Mouse (Mus musculus): ENCODE measurements around the gene Rfc5.
A peak's percentile ranks its signal among the peaks of the same experiment; 100 is the strongest.

Gene Rfc5

GRCm38 (mm10) chr5:117374372-117375049 is 14.3 kb downstream of the Rfc5 start:
- DNase-seq: no peak

DNA sequence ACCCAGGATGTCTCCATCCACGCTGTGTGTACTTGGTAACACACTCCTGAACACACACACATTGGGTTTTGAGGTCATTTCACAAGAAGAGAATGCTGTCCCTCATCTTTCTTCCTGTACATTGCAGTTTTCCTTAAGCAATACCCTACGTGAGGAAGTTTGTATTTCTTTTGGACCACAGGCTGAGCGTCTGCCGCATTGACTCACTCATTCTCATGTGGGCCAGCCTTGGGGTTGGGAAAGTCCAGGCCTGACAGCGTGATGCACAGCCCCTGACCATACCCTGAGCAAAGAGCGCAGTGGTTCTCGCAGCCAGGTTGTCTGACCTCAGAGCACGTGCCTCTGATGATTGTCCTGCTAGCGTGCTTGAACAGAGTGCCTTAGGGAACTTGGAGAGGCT is 15.4 kb downstream of the Rfc5 start:
- no peak for DNase-seq

GRCm38 (mm10) chr5:117370592-117370991 is 18.3 kb downstream of the Rfc5 start:
- DNase-seq: no peak

DNA sequence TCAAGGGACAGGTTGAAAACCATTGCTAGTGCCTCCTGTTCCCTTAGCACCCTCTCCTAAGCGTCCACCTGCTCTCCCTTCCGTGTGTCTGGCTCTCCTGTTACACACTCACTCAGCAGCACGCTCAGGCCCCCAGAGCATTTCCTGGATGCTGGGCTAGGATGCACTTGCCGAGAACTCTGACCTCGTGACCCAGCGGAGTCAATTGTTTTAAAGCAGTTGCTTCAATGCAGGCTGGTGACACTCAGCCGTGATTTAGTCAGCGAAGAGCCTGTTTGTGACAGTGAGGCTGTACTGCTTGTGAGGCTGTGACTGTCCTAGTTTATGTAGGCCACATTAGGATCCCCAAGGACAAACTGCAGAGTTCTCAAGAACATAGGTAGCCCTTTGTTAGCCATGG is 21.6 kb downstream of the Rfc5 start:
- DNase-seq: no peak

DNA sequence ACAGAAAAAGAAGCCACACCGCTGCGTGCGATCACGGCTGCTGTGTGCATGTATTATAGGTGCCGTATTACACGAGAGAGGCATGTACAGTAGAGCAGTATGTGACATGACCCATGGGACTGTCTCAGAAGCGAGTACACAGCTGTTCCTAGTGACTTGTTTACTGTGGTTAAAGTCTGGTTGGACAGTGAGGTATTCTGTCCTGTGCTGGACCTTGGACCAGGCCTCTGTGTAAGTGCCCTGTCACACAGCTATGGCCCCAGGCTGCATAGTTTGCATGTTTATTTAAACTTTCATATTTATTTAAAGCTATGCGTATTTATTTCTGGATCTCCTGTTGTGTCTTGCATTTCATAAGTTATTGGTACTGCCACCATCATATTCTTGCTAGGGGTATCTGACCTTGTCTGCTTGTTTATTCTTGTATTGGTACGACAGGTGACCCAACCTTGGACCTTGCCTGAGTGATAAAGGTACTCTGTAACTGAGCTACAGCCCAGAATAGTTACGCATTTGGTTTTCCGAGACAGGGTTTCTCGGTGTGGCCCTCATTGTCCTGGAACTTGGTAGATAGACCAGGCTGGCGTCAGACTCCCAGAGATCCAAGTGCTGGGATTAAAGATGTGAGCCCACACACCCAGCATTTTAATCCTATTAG is 22.8 kb downstream of the Rfc5 start:
- DNase-seq: no peak

GRCm38 (mm10) chr5:117364821-117365220 is 24.0 kb downstream of the Rfc5 start:
- no peak for DNase-seq

- DNase-seq: no peak
These were observed 25.6 kb downstream of the Rfc5 start for GRCm38 (mm10) chr5:117363066-117363782.

DNA sequence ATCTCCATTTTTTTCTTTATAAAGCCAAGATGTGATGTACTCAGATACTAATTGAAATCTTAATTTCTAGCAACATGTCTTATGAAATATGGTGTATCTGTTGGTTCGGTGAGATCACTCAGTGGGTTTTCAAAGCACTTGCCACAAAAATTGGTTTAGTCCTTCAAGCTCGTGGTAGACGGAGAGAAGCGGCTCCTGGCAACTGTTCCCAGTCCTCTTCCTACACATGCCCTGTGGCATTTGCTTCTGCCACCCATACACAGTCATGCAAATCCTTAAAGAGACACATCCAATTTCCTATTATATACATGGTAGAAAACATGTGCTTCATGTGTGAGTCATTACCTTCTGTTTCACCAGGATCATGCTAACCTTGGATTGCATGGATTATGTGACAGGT is 27.3 kb downstream of the Rfc5 start:
- DNase-seq: no peak

DNA sequence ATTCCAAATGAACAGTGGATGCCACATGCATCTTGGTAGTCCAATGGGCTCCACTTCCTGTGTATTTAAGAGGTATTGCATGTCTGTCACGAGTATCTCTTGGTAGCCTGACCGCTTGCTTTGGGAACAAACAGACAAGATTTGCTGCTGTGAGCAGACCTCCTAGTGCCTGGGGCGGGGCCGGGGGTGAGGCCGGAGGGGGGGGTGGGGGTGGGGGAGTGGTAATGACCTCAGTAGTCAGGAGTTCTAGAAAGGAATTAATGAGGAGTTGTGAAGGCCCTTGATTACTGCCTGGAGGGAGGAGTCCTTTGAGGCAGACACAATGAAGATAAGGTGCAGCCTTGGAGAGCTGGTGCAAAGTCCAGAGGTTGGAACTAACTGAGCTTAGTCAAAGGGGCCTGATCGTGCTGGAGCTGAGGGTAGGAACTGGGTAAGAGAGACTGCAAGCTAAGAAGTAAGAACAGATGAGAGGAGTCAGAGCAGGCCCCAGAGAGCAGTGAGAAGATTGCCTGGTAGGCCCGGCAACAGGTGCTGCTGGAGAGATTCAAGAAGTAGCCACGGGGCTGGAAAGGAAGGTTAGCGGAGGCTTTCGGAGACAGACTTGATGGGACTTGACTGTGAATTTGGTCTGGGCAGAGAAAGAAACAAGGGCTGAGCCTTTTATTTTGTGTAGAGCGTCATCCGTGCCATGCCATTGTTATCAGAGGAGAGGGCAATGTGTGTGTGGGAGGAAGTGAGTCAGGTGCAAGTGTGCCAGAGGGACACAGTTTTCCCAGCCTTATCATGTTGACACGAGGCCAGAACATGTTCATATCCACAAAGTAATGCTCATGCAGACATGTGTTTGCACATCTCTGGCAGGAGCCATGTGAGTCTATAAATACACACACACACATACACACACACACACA is 28.0 kb downstream of the Rfc5 start:
- no peak for DNase-seq

GRCm38 (mm10) chr5:117360228-117360515 is 28.7 kb downstream of the Rfc5 start:
- no peak for DNase-seq

DNA sequence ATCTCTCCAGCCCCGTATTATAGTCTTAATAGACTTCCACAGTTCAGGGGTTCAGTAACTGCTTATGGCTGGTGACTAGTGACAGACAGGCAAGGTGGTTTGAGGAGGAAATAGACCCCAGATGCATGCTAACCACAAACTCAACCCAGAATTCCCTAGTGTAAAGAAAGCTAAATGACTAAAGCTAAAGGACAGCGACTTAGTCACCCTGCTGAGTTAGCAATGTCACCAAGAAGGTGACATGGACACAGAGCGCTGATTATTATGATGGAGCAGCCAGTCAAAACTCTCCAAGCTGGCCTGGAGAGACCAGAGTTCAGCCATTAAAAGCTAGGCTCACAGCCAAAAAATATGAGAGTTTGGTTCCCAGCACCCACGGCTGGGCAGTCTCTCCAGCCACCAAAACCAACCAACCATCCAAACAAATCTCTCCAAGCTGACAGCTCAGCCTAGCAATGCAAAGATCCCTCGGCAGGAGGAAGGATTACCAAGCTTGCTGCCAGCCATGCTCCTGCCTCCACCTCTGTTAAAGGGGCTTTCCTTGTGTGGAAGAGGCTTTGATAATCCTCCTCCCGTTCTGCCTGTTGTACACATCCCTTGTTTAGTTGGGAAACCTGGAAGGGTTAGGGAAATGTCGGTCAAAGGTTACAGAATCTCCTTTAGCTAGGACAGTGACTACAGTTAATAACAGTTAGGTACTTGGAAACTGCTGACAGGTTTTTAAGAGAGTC is 29.2 kb downstream of the Rfc5 start:
- no peak for DNase-seq

GRCm38 (mm10) chr5:117358725-117359124 is 30.1 kb downstream of the Rfc5 start:
- peak; percentile 42 for DNase-seq

DNA sequence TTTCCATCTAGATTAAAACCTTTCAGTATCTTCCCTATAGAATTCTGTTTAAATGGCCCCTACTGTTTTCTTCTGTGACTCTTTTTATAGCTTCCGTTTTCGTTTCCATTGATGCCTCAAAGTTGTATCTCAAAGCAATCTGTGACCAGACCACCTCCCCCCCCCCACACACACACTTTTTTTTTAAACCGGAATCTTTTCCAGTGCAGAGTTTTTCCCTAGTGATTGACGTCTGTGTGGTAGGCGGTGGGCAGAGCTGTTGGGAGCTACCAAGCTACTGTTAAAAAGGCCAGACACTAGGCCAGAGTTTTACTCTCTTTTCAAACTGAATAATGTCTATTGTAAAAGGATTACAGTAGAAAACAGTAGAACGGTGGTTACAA is 30.6 kb downstream of the Rfc5 start:
- no peak for DNase-seq

DNA sequence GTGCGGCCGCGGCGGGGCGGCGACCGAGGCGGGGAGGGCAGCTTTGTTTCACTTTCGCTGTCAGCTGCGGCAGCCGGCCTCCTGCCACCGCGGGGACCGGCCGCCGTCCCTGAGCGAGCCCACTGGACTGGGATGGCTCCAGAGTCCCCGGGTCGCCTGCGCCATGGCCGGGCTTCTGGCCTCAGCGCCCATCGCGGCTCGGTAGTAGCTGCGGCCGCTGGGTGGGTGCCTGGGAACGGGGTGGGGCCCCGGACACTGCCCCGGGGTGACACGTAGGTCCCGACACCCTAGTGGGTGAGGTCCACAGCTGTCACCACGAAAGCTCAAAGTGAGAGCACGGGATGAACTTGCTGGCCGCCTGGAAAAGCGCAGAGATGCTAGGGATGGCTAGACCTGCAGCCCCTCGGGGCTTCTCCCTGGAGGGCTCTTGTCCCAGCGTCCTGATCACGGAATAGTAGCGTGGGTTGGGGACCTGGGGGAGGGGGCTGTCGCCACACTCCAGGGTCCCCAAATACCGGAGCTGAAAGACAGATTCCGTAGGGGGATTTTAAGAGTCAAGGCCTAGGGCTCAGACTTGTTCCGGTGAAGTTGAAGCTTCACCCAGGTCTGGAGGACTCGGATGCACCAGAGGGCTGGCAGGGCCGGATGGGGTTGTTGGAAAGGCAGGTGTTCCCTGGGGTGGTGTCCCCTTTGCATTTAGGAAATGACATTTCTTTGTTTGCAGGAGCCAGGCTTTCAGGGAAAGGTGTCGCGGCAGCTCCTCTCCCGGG is 31.2 kb downstream of the Rfc5 start:
- DNase-seq: peak; percentile 35

- DNase-seq: peak; percentile 74
These were observed 31.7 kb downstream of the Rfc5 start, which contains the start of gene Wsb2 for GRCm38 (mm10) chr5:117357129-117357477. Wsb2 (plus strand) TSS chr5:117357304.

GRCm38 (mm10) chr5:117356365-117357128 is 32.3 kb downstream of the Rfc5 start:
- peak; percentile 53 for DNase-seq

- DNase-seq: no peak
These were observed 33.1 kb downstream of the Rfc5 start for GRCm38 (mm10) chr5:117355648-117356303.

DNA sequence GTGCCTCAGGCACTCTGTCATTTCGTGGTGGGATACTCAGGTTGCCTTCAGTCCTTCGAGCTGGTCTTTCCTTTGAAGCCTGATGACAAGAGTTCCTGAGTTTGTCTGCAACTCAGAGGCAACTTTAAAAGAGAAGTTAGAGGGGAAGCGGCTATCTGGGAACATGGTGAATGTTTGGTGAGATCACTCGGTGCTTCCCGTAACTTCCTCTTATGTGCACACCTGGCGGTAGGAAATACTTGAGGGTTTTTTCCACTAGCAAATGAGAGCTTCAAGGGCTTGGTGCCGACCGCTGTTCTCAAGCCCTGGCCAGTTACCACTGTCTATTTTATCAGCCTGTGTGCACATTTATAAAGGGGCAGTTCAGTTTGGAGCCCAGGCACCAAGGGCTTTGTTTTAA is 34.7 kb downstream of the Rfc5 start:
- no peak for DNase-seq

GRCm38 (mm10) chr5:117348279-117348678 is 40.6 kb downstream of the Rfc5 start:
- peak; percentile 42 for DNase-seq

DNA sequence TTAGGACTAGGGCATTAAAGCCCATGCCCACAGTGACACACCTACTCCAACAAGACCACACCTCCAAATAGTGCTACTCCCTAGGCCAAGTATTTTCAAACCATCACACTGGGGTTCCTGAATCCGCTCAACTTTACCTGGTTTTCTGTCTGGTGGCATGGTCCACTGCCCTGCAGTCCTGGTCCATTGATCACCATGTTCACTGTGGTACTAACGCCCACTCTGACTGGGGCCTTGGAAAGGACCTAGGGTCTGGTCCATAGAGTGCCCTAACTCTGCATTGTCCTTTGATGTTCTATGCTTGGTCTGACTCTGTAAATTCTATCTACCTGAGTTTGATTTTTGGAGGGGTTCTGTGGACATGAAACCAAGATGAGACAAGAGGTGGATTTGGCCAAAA is 41.0 kb downstream of the Rfc5 start:
- DNase-seq: no peak

GRCm38 (mm10) chr5:117347011-117347410 is 41.8 kb downstream of the Rfc5 start:
- no peak for DNase-seq
